Mouse (Mus musculus) olfactory bulb, adult 2 months (tissue): Measurements from ENCODE around the gene Prpf6.

Source experiments
- CTCF ChIP-seq: fragments of 200-500 bp; IDR thresholded peaks from 2 replicates; pipeline ENCODE4 v1.5.1; 2012; ENCODE audit warnings: low read depth, mild to moderate bottlenecking, low read length, moderate library complexity; ENCODE audit not compliant: insufficient read depth
- POLR2A ChIP-seq: fragments of 200-500 bp; IDR thresholded peaks from 2 replicates; pipeline ENCODE4 v1.6.1; 2012; ENCODE audit warnings: mild to moderate bottlenecking, low read depth, low read length, moderate library complexity; ENCODE audit not compliant: insufficient read depth

DNA sequence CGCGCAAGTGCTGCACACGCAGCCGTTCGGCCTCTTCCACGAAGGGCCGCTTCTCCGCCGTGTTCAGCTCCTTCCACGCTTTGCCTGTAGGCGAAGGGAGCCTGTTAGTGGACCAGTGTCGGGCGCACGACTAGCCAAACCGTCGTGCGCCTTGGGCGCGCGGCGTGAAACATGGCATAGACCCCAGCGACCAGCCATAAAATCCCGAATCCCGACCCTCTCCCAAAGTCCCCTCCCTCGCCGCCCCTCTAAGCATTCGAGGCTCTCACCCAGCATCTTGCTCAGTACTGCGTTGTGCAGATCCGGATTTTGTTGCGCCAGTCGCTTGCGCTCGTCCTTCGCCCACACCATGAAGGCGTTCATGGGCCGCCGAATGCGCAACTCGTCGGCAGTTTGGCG lies 79.2 kb downstream of the Prpf6 start:
- no peak for TF ChIP-seq CTCF
- no peak for TF ChIP-seq POLR2A
